Mouse (Mus musculus): ENCODE results near the gene Rpl36a-ps1.

Rpl36a-ps1 gene

GRCm38 (mm10) chr14:98971921-98972320 is 22.2 kb downstream of the Rpl36a-ps1 start:
- no peak for TF ChIP-seq GATA4 (IDR thresholded peaks at IDR 0.05; ENCODE audit: insufficient replicate concordance, low read length)

GRCm38 (mm10) chr14:98958978-98959658 is 35.0 kb downstream of the Rpl36a-ps1 start:
- TF ChIP-seq GATA4 (IDR thresholded peaks at IDR 0.05; ENCODE audit: insufficient replicate concordance, low read length) = no peak

GRCm38 (mm10) chr14:98956788-98957187 is 37.3 kb downstream of the Rpl36a-ps1 start:
- TF ChIP-seq GATA4 (IDR thresholded peaks at IDR 0.05; ENCODE audit: insufficient replicate concordance, low read length) = no peak

- TF ChIP-seq GATA4 (IDR thresholded peaks at IDR 0.05; ENCODE audit: insufficient replicate concordance, low read length) = no peak
These were observed 41.7 kb downstream of the Rpl36a-ps1 start for GRCm38 (mm10) chr14:98952441-98952840.

GRCm38 (mm10) chr14:98951626-98952290 is 42.4 kb downstream of the Rpl36a-ps1 start:
- no peak for TF ChIP-seq GATA4 (IDR thresholded peaks at IDR 0.05; ENCODE audit: insufficient replicate concordance, low read length)
